Mouse (Mus musculus) erythroblast, embryonic 14.5 days (primary cell): ENCODE measurements around the gene Rcor1.

Experiments
- GATA1 ChIP-seq: IDR thresholded peaks from 2 replicates; pipeline ENCODE4 v1.6.1; 2012; ENCODE audit warnings: low read length, inconsistent platforms, mixed read lengths
- TAL1 ChIP-seq: IDR thresholded peaks from 3 replicates; pipeline ENCODE4 v1.6.1; 2012; ENCODE audit warnings: low read length, inconsistent platforms, mixed read lengths

GRCm38 (mm10) chr12:111008500-111009490, 30.4 kb upstream of the Rcor1 start:
- TF ChIP-seq GATA1 = no peak
- TF ChIP-seq TAL1 = no peak
